20 mouse cellular contexts compared by ENCODE assay signal in genomic region chr19:32603466-32603865, GRCm38 (mm10). TPM values are rescaled to one million over a fixed set of nuclear protein-coding genes. Genes with fewer than 3 reads are reported as not detected.
A peak's percentile ranks its signal among the peaks of the same experiment; 100 is the strongest.
DNase-seq lines count a peak whose midpoint lies in the region; ATAC-seq and TF ChIP-seq lines count a peak whose summit lies in the region.
"Had no signal": no experiment of that assay in that cellular context is flagged by ENCODE, and none has a peak within 500 bp of the region (broad histone marks: within the 10 kb centered on the region; RNA-seq: fewer than 3 reads in every experiment).

No protein-coding gene starts in this region.

- WGBS in intestine, embryonic 16.5 days = 87% methylated on average over 1 of the region's 1 CpGs

- H3K4me1 ChIP-seq in G1E (ENCODE audit: insufficient read depth, low read depth, low read length) (peaks cover 44% of the 10 kb centered on the region), MEL (ENCODE audit: control insufficient read depth in 1 of 2, insufficient read depth in 2 of 2, low read length in 2 of 2) (peaks cover 2 to 8% of the 10 kb centered on the region in 2 experiments; a peak in 3 of 4 replicates)
- peaks cover 3% of the 10 kb centered on the region; the same call in 1 of the 2 replicates for H3K4me1 ChIP-seq in intestine, embryonic 16.5 days (ENCODE audit: control insufficient read depth, insufficient read depth, low read length)
- H3K4me1 ChIP-seq: forebrain, embryonic 13.5 days; heart, embryonic 10.5 days; heart, embryonic 15.5 days; hindbrain, embryonic 13.5 days had no signal

- no peak overlapping the region for H3K9ac ChIP-seq in MEL (ENCODE audit: control insufficient read depth, low read depth, low read length, poor library complexity, severe bottlenecking)
- no peak overlapping the region for H3K9ac ChIP-seq in intestine, embryonic 16.5 days (ENCODE audit: low read depth, low read length)
- H3K9ac ChIP-seq: forebrain, embryonic 13.5 days; forebrain, postnatal 0 days; heart, embryonic 15.5 days; hindbrain, embryonic 13.5 days had no signal

- H3K79me2 ChIP-seq in MEL (ENCODE audit: control insufficient read depth, insufficient read depth, low read length, poor library complexity) = no peaks in the 10 kb centered on the region

- H3K36me3 ChIP-seq in G1E (replicated peaks) (peaks cover 19% of the 10 kb centered on the region), MEL (ENCODE audit: control insufficient read depth in 1 of 2, insufficient read depth in 2 of 2, low read length in 2 of 2) (peaks cover 0 to 6% of the 10 kb centered on the region in 2 experiments; a peak in 2 of 4 replicates)
- no peaks in the 10 kb centered on the region for H3K36me3 ChIP-seq in intestine, embryonic 16.5 days (ENCODE audit: control insufficient read depth, insufficient read depth, low read length)
- H3K36me3 ChIP-seq: embryonic facial prominence, embryonic 10.5 days; heart, embryonic 10.5 days; heart, embryonic 15.5 days; hindbrain, embryonic 13.5 days had no signal

- no peak overlapping the region for H3K4me3 ChIP-seq in G1E (ENCODE audit: low read depth, low read length)
- no peak overlapping the region for H3K4me3 ChIP-seq in MEL (ENCODE audit: control insufficient read depth in 1 of 2, insufficient read depth in 1 of 2, low read depth in 2 of 2, low read length in 2 of 2)
- H3K4me3 ChIP-seq in intestine, embryonic 16.5 days (ENCODE audit: low read length) = no peak overlapping the region
- H3K4me3 ChIP-seq: embryonic facial prominence, embryonic 10.5 days; forebrain, embryonic 13.5 days; gastrocnemius, adult 2 months; heart, embryonic 10.5 days; heart, embryonic 15.5 days; hindbrain, embryonic 13.5 days had no signal

- no peak for TF ChIP-seq RAD21 in MEL (IDR thresholded peaks at IDR 0.05; ENCODE audit: low read depth, low read length)

- no peak overlapping the region for H3K4me2 ChIP-seq in intestine, embryonic 16.5 days (ENCODE audit: low read depth, low read length)
- H3K4me2 ChIP-seq: forebrain, embryonic 13.5 days; heart, embryonic 15.5 days; hindbrain, embryonic 13.5 days had no signal

- ATAC-seq in G1E (ENCODE audit: extremely low read depth, insufficient number of reproducible peaks, low FRiP score, poor library complexity, severe bottlenecking) = peak; percentile 52; the same call in 1 of the 2 replicates
- ATAC-seq in intestine, embryonic 16.5 days = peak; percentile 61
- peak; percentile 76 for ATAC-seq in megakaryocyte-erythroid progenitor cell, adult 5-6 weeks (replicated peaks; ENCODE audit: low FRiP score, low TSS enrichment, poor library complexity, severe bottlenecking)
- ATAC-seq: forebrain, embryonic 13.5 days; forebrain, postnatal 0 days; hindbrain, postnatal 0 days had no signal

- DNase-seq in G1E (ENCODE audit: low spot score) = no peak
- DNase-seq in MEL (ENCODE audit: low read depth, low spot score) = peak; percentile 50
- no peak for DNase-seq in gastrocnemius, postnatal 4 days (ENCODE audit: low spot score in 2 of 2)
- DNase-seq in cerebellum, adult 11 months = no peak
- no peak for DNase-seq in testis, postnatal 14 days (ENCODE audit: low spot score)
- DNase-seq: adrenal gland, postnatal 14 days; cerebellum, adult 18-20 months; cerebellum, adult 9-11 months; cerebellum, postnatal 36 days; forebrain, postnatal 0 days; gastrocnemius, adult 2 months; heart, postnatal 14 days had no signal

- H3K9me3 ChIP-seq in G1E (replicated peaks) (no peaks in the 10 kb centered on the region), MEL (replicated peaks; ENCODE audit: insufficient read depth, low read length) (no peaks in the 10 kb centered on the region)
- H3K9me3 ChIP-seq in intestine, embryonic 16.5 days (ENCODE audit: control insufficient read depth, low read length) = no peaks in the 10 kb centered on the region
- H3K9me3 ChIP-seq: embryonic facial prominence, embryonic 10.5 days; forebrain, embryonic 13.5 days; heart, embryonic 10.5 days; heart, embryonic 15.5 days; hindbrain, embryonic 13.5 days had no signal

- H3K27me3 ChIP-seq in G1E (ENCODE audit: insufficient read depth, low read length) (no peaks in the 10 kb centered on the region), MEL (ENCODE audit: control insufficient read depth in 1 of 2, insufficient read depth in 2 of 2, low read length in 2 of 2) (no peaks in the 10 kb centered on the region)
- no peaks in the 10 kb centered on the region for H3K27me3 ChIP-seq in intestine, embryonic 16.5 days (replicated peaks; ENCODE audit: control insufficient read depth, insufficient read depth, low read length)
- H3K27me3 ChIP-seq: forebrain, embryonic 13.5 days; hindbrain, embryonic 13.5 days had no signal

- H3K27ac ChIP-seq in MEL (ENCODE audit: control insufficient read depth, low read depth, low read length) = no peak overlapping the region
- no peak overlapping the region for H3K27ac ChIP-seq in intestine, embryonic 16.5 days (ENCODE audit: low read length)
- H3K27ac ChIP-seq: embryonic facial prominence, embryonic 10.5 days; forebrain, embryonic 13.5 days; gastrocnemius, adult 2 months; heart, embryonic 10.5 days; heart, embryonic 15.5 days; hindbrain, embryonic 13.5 days; hindbrain, postnatal 0 days had no signal

- no peak for TF ChIP-seq POLR2A in MEL (IDR thresholded peaks at IDR 0.05; ENCODE audit: control insufficient read depth in 1 of 2, insufficient read depth in 1 of 2, low read depth in 1 of 2, low read length in 2 of 2, poor library complexity in 1 of 2)

- TF ChIP-seq EP300 in MEL (IDR thresholded peaks at IDR 0.05; ENCODE audit: low read depth in 1 of 2, low read length in 2 of 2) = no peak

- TF ChIP-seq CTCF in G1E (IDR thresholded peaks at IDR 0.05; ENCODE audit: low read depth, low read length) = no peak
- no peak for TF ChIP-seq CTCF in MEL (IDR thresholded peaks at IDR 0.05 in 2 of 3, conservative IDR thresholded peaks at IDR 0.05 in 1 of 3; ENCODE audit: control insufficient read depth in 1 of 3, insufficient read depth in 1 of 3, low read depth in 2 of 3, low read length in 3 of 3, poor library complexity in 1 of 3, severe bottlenecking in 1 of 3)

TF ChIP-seq in MEL, 35 proteins besides CTCF, POLR2A, EP300 and RAD21:
- 0 out of 2 replicates have a peak, but pooled peaks have one; percentile 7 for TF ChIP-seq GATA1 (IDR thresholded peaks at IDR 0.05; ENCODE audit: low read depth, low read length)
- TF ChIP-seq TCF12 (IDR thresholded peaks at IDR 0.05; ENCODE audit: low read depth, low read length) = no peak
- TF ChIP-seq UBTF (IDR thresholded peaks at IDR 0.05; ENCODE audit: borderline replicate concordance, insufficient read depth, low read depth, low read length) = no peak
- no peak for TF ChIP-seq CHD2 (IDR thresholded peaks at IDR 0.05; ENCODE audit: low read length)
- TF ChIP-seq ZNF384 (IDR thresholded peaks at IDR 0.05; ENCODE audit: low read depth, low read length) = peak; percentile 34; the same call in 1 of the 2 replicates
- no peak for TF ChIP-seq JUND (IDR thresholded peaks at IDR 0.05; ENCODE audit: low read depth, low read length)

RNA-seq across cellular contexts. Expression of gene Papss2, which starts 7.9 kb away (rescaled TPM):
- total RNA-seq in G1E (2014; fragmentation: Nextera tagmentation) (66.2 and 85.0 TPM in 2 replicates), G1E (2017) (139 and 164 TPM in 2 replicates), MEL (2012; rRNA removed) (1.5 and 1.7 TPM in 2 replicates)
- polyA plus RNA-seq in G1E (2012) (4.3 and 7.0 TPM in 2 replicates), MEL (2012; ENCODE audit: insufficient read depth in 1 of 2, insufficient read length in 2 of 2, low read depth in 1 of 2, low replicate concordance in 2 of 2, missing spikeins in 1 of 2) (1 to 10 TPM in 1 of 2 experiments, not detected in 1; 2.6 TPM)
- polyA plus RNA-seq in intestine, embryonic 16.5 days (2015; fragmentation: Nextera tagmentation; extraction: Ambion mirVana) = 11.0 and 13.5 TPM in 2 replicates
- 0.82 and 0.96 TPM in 2 replicates for total RNA-seq in megakaryocyte-erythroid progenitor cell, adult 5-6 weeks (2014; fragmentation: Nextera tagmentation)
- total RNA-seq in megakaryocyte-erythroid progenitor cell, adult 5-6 weeks (2017) = 0.38 and 0.61 TPM in 2 replicates
- total RNA-seq in gastrocnemius, postnatal 4 days (2021) = 10 to 100 TPM; 14.5 to 15.4 TPM

Comparison
In these comparisons a context has a peak if more than half of its experiments do, and no peak if none do; other contexts are left out.
1. RNA of gene Papss2, which starts 7.9 kb away (total RNA-seq): 66.2 to 164 TPM in G1E; 14.5 to 15.4 TPM in gastrocnemius, postnatal 4 days, 1.5 to 1.7 TPM in MEL and 0.38 to 0.96 TPM in megakaryocyte-erythroid progenitor cell, adult 5-6 weeks; every median in the first group is over 4 times any median in the second.
2. Peak in every context shown above with its lines, with median percentiles within 50 percentile points of each other: ATAC-seq.